Mouse (Mus musculus) ES-E14 (cell line): ENCODE results near the gene Hmgcs2.

Experiments
- CHD2 ChIP-seq: IDR thresholded peaks from 2 replicates; pipeline ENCODE4 v1.6.1; 2014; ENCODE audit warnings: mild to moderate bottlenecking, low read depth, low read length, inconsistent platforms
- HCFC1 ChIP-seq: IDR thresholded peaks from 2 replicates; pipeline ENCODE4 v1.6.1; 2012; ENCODE audit warnings: low read length, inconsistent platforms, borderline replicate concordance; ENCODE audit not compliant: insufficient read depth
- ZC3H11A ChIP-seq: IDR thresholded peaks from 2 replicates; pipeline ENCODE4 v1.6.1; 2012; ENCODE audit warnings: low read depth, mild to moderate bottlenecking, inconsistent platforms, low read length, borderline replicate concordance
- ZNF384 ChIP-seq: IDR thresholded peaks from 2 replicates; pipeline ENCODE4 v1.6.1; 2012; ENCODE audit warnings: low read depth, low read length, inconsistent platforms

DNA sequence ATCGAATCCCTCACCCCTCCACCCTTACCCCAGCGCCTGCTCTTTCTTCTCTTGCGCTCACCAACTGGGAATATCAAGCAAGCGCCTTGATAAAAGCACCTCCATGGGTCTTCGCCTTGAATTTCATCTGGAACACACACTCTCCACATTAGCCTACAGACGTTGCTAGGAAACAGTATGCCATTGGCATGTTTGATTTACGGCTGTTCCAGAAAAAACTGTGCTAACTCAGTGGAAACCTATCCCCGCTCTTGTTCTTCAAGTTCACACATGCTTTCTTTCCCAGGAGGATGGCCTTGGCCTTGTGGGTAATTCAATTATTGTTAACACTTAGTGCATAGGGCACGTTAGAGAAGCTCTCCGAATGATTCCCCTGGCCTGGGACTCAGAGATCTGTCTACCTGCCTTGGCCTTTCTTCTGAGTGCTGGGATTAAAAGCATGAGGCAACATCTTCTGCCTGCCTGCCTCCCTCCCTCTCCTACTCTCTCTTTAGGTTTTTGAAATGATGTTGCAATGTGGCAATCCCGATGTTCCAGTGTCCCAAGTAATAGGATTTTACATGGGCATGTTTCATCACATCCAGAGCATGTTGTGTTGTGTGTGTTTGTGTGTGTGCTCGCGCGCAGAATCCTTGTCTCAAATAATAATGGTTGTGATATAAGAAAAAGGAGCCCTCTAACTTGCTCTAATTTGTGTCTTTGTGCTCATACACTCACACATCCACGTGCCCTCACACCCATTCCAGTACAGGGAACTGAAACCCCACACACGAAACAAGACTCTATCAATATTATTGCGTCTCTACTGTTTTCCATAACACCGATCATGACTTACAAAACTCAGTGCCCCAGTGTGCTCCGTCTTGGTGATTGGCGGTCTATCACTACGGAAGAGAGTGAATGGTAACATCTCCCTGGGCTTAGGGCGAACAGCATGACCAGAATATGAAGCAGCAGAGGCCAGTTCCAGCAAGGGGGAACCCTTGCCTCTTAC is 56.7 kb downstream of the Hmgcs2 start:
- TF ChIP-seq ZNF384 (no peak), ZC3H11A (no peak), HCFC1 (no peak), CHD2 (no peak)
